Mouse (Mus musculus): Measurements from ENCODE around the gene Bmpr1b. TPM values are rescaled to one million over a fixed set of nuclear protein-coding genes. Genes with fewer than 3 reads are reported as not detected.

Bmpr1b gene
- polyA plus RNA-seq, 1 experiment: 0.34 TPM

- H3ac ChIP-seq (ENCODE audit: control insufficient read depth, insufficient read length, low read depth): no peak overlapping the region
- H3K4me3 ChIP-seq (ENCODE audit: insufficient read depth, poor library complexity, severe bottlenecking): no peak overlapping the region
- H3K27me3 ChIP-seq (ENCODE audit: control insufficient read depth, insufficient read depth, insufficient read length): no peaks in the 10 kb centered on the region
- H3K79me2 ChIP-seq (ENCODE audit: control insufficient read depth, insufficient read depth): no peaks in the 10 kb centered on the region
- H3K36me3 ChIP-seq (ENCODE audit: control insufficient read depth, insufficient read depth): no peaks in the 10 kb centered on the region
- no peak for TF ChIP-seq MAX (IDR thresholded peaks at IDR 0.05)
- no peak for TF ChIP-seq FOSL1 (IDR thresholded peaks at IDR 0.05; ENCODE audit: insufficient read depth, low read length, poor library complexity, severe bottlenecking)
- no peak for TF ChIP-seq USF1 (IDR thresholded peaks at IDR 0.05; ENCODE audit: low read depth)
- TF ChIP-seq CEBPB (IDR thresholded peaks at IDR 0.05; ENCODE audit: low read depth): no peak
- TF ChIP-seq CTCF (IDR thresholded peaks at IDR 0.05; ENCODE audit: control insufficient read depth, insufficient read depth, insufficient read length): no peak
- TF ChIP-seq MYOD1 (IDR thresholded peaks at IDR 0.05; ENCODE audit: control insufficient read depth, insufficient read length, low read depth): no peak
- no peak for TF ChIP-seq MYOG (IDR thresholded peaks at IDR 0.05; ENCODE audit: control insufficient read depth, extremely low read depth, insufficient read length)
- H3K79me3 ChIP-seq (ENCODE audit: low read depth): no peaks in the 10 kb centered on the region
Measured at GRCm38 (mm10) chr3:142125556-142125955, 43.7 kb downstream of the Bmpr1b start.

- TF ChIP-seq FOSL1 (IDR thresholded peaks at IDR 0.05; ENCODE audit: insufficient read depth, low read length, poor library complexity, severe bottlenecking) (no peak), MYOG (IDR thresholded peaks at IDR 0.05; ENCODE audit: control insufficient read depth, extremely low read depth, insufficient read length) (no peak), MYOD1 (IDR thresholded peaks at IDR 0.05; ENCODE audit: control insufficient read depth, insufficient read length, low read depth) (no peak), CTCF (IDR thresholded peaks at IDR 0.05; ENCODE audit: control insufficient read depth, insufficient read depth, insufficient read length) (no peak), USF1 (IDR thresholded peaks at IDR 0.05; ENCODE audit: low read depth) (no peak), MAX (IDR thresholded peaks at IDR 0.05) (no peak), CEBPB (IDR thresholded peaks at IDR 0.05; ENCODE audit: low read depth) (no peak)
- no peak overlapping the region for H3K4me3 ChIP-seq (ENCODE audit: insufficient read depth, poor library complexity, severe bottlenecking)
- no peaks in the 10 kb centered on the region for H3K79me3 ChIP-seq (ENCODE audit: low read depth)
Measured at GRCm38 (mm10) chr3:142124255-142124654, 45.0 kb downstream of the Bmpr1b start.

GRCm38 (mm10) chr3:142122376-142122775 lies 46.8 kb downstream of the Bmpr1b start:
- TF ChIP-seq USF1 (IDR thresholded peaks at IDR 0.05; ENCODE audit: low read depth): no peak
- TF ChIP-seq CEBPB (IDR thresholded peaks at IDR 0.05; ENCODE audit: low read depth): no peak
- no peak for TF ChIP-seq MYOG (IDR thresholded peaks at IDR 0.05; ENCODE audit: control insufficient read depth, extremely low read depth, insufficient read length)
- no peak for TF ChIP-seq CTCF (IDR thresholded peaks at IDR 0.05; ENCODE audit: control insufficient read depth, insufficient read depth, insufficient read length)
- no peak for TF ChIP-seq MAX (IDR thresholded peaks at IDR 0.05)
- TF ChIP-seq FOSL1 (IDR thresholded peaks at IDR 0.05; ENCODE audit: insufficient read depth, low read length, poor library complexity, severe bottlenecking): no peak
- TF ChIP-seq MYOD1 (IDR thresholded peaks at IDR 0.05; ENCODE audit: control insufficient read depth, insufficient read length, low read depth): no peak
- no peaks in the 10 kb centered on the region for H3K27me3 ChIP-seq (ENCODE audit: control insufficient read depth, insufficient read depth, insufficient read length)
- H3ac ChIP-seq (ENCODE audit: control insufficient read depth, insufficient read length, low read depth): no peak overlapping the region
- H3K79me3 ChIP-seq (ENCODE audit: low read depth): no peaks in the 10 kb centered on the region
- no peaks in the 10 kb centered on the region for H3K36me3 ChIP-seq (ENCODE audit: control insufficient read depth, insufficient read depth)
- H3K79me2 ChIP-seq (ENCODE audit: control insufficient read depth, insufficient read depth): no peaks in the 10 kb centered on the region
- H3K4me3 ChIP-seq (ENCODE audit: insufficient read depth, poor library complexity, severe bottlenecking): no peak overlapping the region

More at GRCm38 (mm10) chr3:142124255-142124654, 45.0 kb downstream of the Bmpr1b start:
- no peaks in the 10 kb centered on the region for H3K79me2 ChIP-seq (ENCODE audit: control insufficient read depth, insufficient read depth)
- H3ac ChIP-seq (ENCODE audit: control insufficient read depth, insufficient read length, low read depth): no peak overlapping the region
- H3K27me3 ChIP-seq (ENCODE audit: control insufficient read depth, insufficient read depth, insufficient read length): no peaks in the 10 kb centered on the region
- no peaks in the 10 kb centered on the region for H3K36me3 ChIP-seq (ENCODE audit: control insufficient read depth, insufficient read depth)

GRCm38 (mm10) chr3:142120795-142121194 lies 48.4 kb downstream of the Bmpr1b start:
- no peaks in the 10 kb centered on the region for H3K79me2 ChIP-seq (ENCODE audit: control insufficient read depth, insufficient read depth)
- H3K79me3 ChIP-seq (ENCODE audit: low read depth): no peaks in the 10 kb centered on the region
- H3K27me3 ChIP-seq (ENCODE audit: control insufficient read depth, insufficient read depth, insufficient read length): no peaks in the 10 kb centered on the region
- no peak overlapping the region for H3K4me3 ChIP-seq (ENCODE audit: insufficient read depth, poor library complexity, severe bottlenecking)
- no peak for TF ChIP-seq CTCF (IDR thresholded peaks at IDR 0.05; ENCODE audit: control insufficient read depth, insufficient read depth, insufficient read length)
- no peak for TF ChIP-seq MYOG (IDR thresholded peaks at IDR 0.05; ENCODE audit: control insufficient read depth, extremely low read depth, insufficient read length)
- TF ChIP-seq MYOD1 (IDR thresholded peaks at IDR 0.05; ENCODE audit: control insufficient read depth, insufficient read length, low read depth): no peak
- H3ac ChIP-seq (ENCODE audit: control insufficient read depth, insufficient read length, low read depth): no peak overlapping the region
- no peaks in the 10 kb centered on the region for H3K36me3 ChIP-seq (ENCODE audit: control insufficient read depth, insufficient read depth)

GRCm38 (mm10) chr3:142114762-142115316 lies 54.4 kb downstream of the Bmpr1b start:
- Histone ChIP-seq H3K36me3 (ENCODE audit: control insufficient read depth, insufficient read depth) (no peaks in the 10 kb centered on the region), H3K27me3 (ENCODE audit: control insufficient read depth, insufficient read depth, insufficient read length) (no peaks in the 10 kb centered on the region), H3K4me3 (ENCODE audit: insufficient read depth, poor library complexity, severe bottlenecking) (no peak overlapping the region), H3ac (ENCODE audit: control insufficient read depth, insufficient read length, low read depth) (no peak overlapping the region), H3K79me2 (ENCODE audit: control insufficient read depth, insufficient read depth) (no peaks in the 10 kb centered on the region), H3K79me3 (ENCODE audit: low read depth) (no peaks in the 10 kb centered on the region)
- TF ChIP-seq CEBPB (IDR thresholded peaks at IDR 0.05; ENCODE audit: low read depth) (no peak), FOSL1 (IDR thresholded peaks at IDR 0.05; ENCODE audit: insufficient read depth, low read length, poor library complexity, severe bottlenecking) (no peak)

- Histone ChIP-seq H3K79me3 (ENCODE audit: low read depth) (no peaks in the 10 kb centered on the region), H3K36me3 (ENCODE audit: control insufficient read depth, insufficient read depth) (no peaks in the 10 kb centered on the region), H3K27me3 (ENCODE audit: control insufficient read depth, insufficient read depth, insufficient read length) (no peaks in the 10 kb centered on the region), H3K79me2 (ENCODE audit: control insufficient read depth, insufficient read depth) (no peaks in the 10 kb centered on the region), H3K4me3 (ENCODE audit: insufficient read depth, poor library complexity, severe bottlenecking) (no peak overlapping the region), H3ac (ENCODE audit: control insufficient read depth, insufficient read length, low read depth) (no peak overlapping the region)
- TF ChIP-seq MAX (IDR thresholded peaks at IDR 0.05) (no peak), MYOG (IDR thresholded peaks at IDR 0.05; ENCODE audit: control insufficient read depth, extremely low read depth, insufficient read length) (no peak), FOSL1 (IDR thresholded peaks at IDR 0.05; ENCODE audit: insufficient read depth, low read length, poor library complexity, severe bottlenecking) (no peak), CEBPB (IDR thresholded peaks at IDR 0.05; ENCODE audit: low read depth) (no peak), CTCF (IDR thresholded peaks at IDR 0.05; ENCODE audit: control insufficient read depth, insufficient read depth, insufficient read length) (no peak), USF1 (IDR thresholded peaks at IDR 0.05; ENCODE audit: low read depth) (no peak), MYOD1 (IDR thresholded peaks at IDR 0.05; ENCODE audit: control insufficient read depth, insufficient read length, low read depth) (no peak)
Measured at GRCm38 (mm10) chr3:142114190-142114589, 55.0 kb downstream of the Bmpr1b start.

Measured in C2C12 (cell line).